Mouse (Mus musculus) intestine, embryonic 14.5 days (tissue): ENCODE data around the gene Gm5129. TPM values are rescaled to one million over a fixed set of nuclear protein-coding genes. Genes with fewer than 3 reads are reported as not detected.
"Not testable (repeated sequence)": the region's sequence is repeated elsewhere in the genome, so short reads cannot be mapped to it uniquely, and the experiment has no call there.

Experiments used
- ATAC-seq: fragments of 200-750 bp; cut with Nextera tagmentation; replicated peaks from 2 replicates; pipeline ENCODE4 v1.8.0; 2017; ENCODE audit warnings: low read depth, moderate number of reproducible peaks, moderate TSS enrichment, moderate library complexity; ENCODE audit not compliant: low FRiP score, low TSS enrichment
- DNase-seq: peaks from one replicate; pipeline ENCODE4 v3.0.0-alpha.2; 2018; ENCODE audit warnings: low spot score
- H3K27ac ChIP-seq: fragments of 300-500 bp; sonication (generic); 2 replicates; pipeline ENCODE4 v1.5.1; 2014; ENCODE audit warnings: low read depth, mild to moderate bottlenecking, control low read depth
- H3K27me3 ChIP-seq: fragments of 300-500 bp; sonication (generic); replicated peaks from 2 replicates; pipeline ENCODE4 v1.6.1; 2014; ENCODE audit warnings: low read length, control low read depth; ENCODE audit not compliant: control insufficient read depth, insufficient read depth
- H3K36me3 ChIP-seq: fragments of 300-500 bp; sonication (generic); 2 replicates; pipeline ENCODE4 v1.6.1; 2014; ENCODE audit warnings: low read length, control low read depth; ENCODE audit not compliant: control insufficient read depth, insufficient read depth
- H3K4me1 ChIP-seq: fragments of 300-500 bp; sonication (generic); replicated peaks from 2 replicates; pipeline ENCODE4 v1.6.1; 2014; ENCODE audit warnings: low read length, control low read depth, mixed read lengths; ENCODE audit not compliant: control insufficient read depth, insufficient read depth
- H3K4me2 ChIP-seq: fragments of 300-500 bp; sonication (generic); 2 replicates; pipeline ENCODE4 v1.6.1; 2014; ENCODE audit warnings: low read length
- H3K4me3 ChIP-seq: fragments of 300-500 bp; sonication (generic); 2 replicates; pipeline ENCODE4 v1.5.1; 2014; ENCODE audit warnings: low read depth, low read length, control low read depth, mixed read lengths
- H3K9ac ChIP-seq: fragments of 300-500 bp; sonication (generic); 2 replicates; pipeline ENCODE4 v1.6.1; 2014; ENCODE audit warnings: mild to moderate bottlenecking, low read length
- H3K9me3 ChIP-seq: fragments of 300-500 bp; sonication (generic); 2 replicates; pipeline ENCODE4 v1.6.1; 2016; ENCODE audit warnings: low read length, control low read depth; ENCODE audit not compliant: control insufficient read depth
- WGBS: fragments of 180-500 bp; shearing (Covaris S2); extraction: QIAGEN DNeasy Blood & Tissue Kit; methylation state at CpG from one replicate; pipeline ENCODE4 v1.1.7; 2014; 5-methylcytosine and 5-hydroxymethylcytosine counted together
- polyA plus RNA-seq: library from polyadenylated mRNA; unstranded; fragments of >200 nt; fragmentation: Nextera tagmentation; extraction: Ambion mirVana; gene quantifications from 2 replicates; pipeline ENCODE4 v1.2.1, GENCODE M21; 2014

Gene Gm5129
- polyA plus RNA-seq, 1 experiment from 2014 or later: not detected

GRCm38 (mm10) chr5:29737471-29737870 lies 1.7 kb upstream of the Gm5129 start:
- ATAC-seq: no peak
- Histone ChIP-seq H3K27me3 (no peaks in the 10 kb centered on the region), H3K27ac (no peak overlapping the region), H3K4me1 (peaks cover 14% of the 10 kb centered on the region), H3K9me3 (no peaks in the 10 kb centered on the region), H3K4me3 (0 out of 2 replicates have a peak overlapping the region, but pooled peaks have one; percentile 51), H3K9ac (no peak overlapping the region), H3K4me2 (peak overlapping the region; percentile 70), H3K36me3 (peaks cover 3% of the 10 kb centered on the region; the same call in 1 of the 2 replicates)
- DNase-seq: no peak
- 91% methylated on average over 5 of the region's 5 CpGs for WGBS

- no peaks in the 10 kb centered on the region for H3K9me3 ChIP-seq
- H3K27ac ChIP-seq: no peak overlapping the region
- H3K4me1 ChIP-seq: peaks cover 14% of the 10 kb centered on the region
- H3K36me3 ChIP-seq: no peaks in the 10 kb centered on the region
- peak overlapping the region; percentile 51 for H3K4me3 ChIP-seq
- ATAC-seq: no peak
- H3K4me2 ChIP-seq: peak overlapping the region; percentile 70
- no peak for DNase-seq
- peak overlapping the region; percentile 90 for H3K9ac ChIP-seq
- H3K27me3 ChIP-seq: no peaks in the 10 kb centered on the region
- 58% methylated on average over 9 of the region's 9 CpGs for WGBS
Observed at GRCm38 (mm10) chr5:29736942-29737341, 1.2 kb upstream of the Gm5129 start.

GRCm38 (mm10) chr5:29736073-29736900 lies 551 bp upstream of the Gm5129 start:
- whole genome bisulfite sequencing: 1% methylated on average over 46 of the region's 48 CpGs
- Histone ChIP-seq H3K27ac (peak overlapping the region; percentile 98), H3K4me2 (peak overlapping the region; percentile 70), H3K9ac (peak overlapping the region; percentile 90), H3K4me3 (peak overlapping the region; percentile 51), H3K4me1 (peaks cover 14% of the 10 kb centered on the region), H3K9me3 (no peaks in the 10 kb centered on the region), H3K27me3 (no peaks in the 10 kb centered on the region), H3K36me3 (no peaks in the 10 kb centered on the region)
- ATAC-seq (peak; percentile 65), DNase-seq (no peak)

GRCm38 (mm10) chr5:29734831-29735510 lies 765 bp downstream of the Gm5129 start:
- Histone ChIP-seq H3K36me3 (no peaks in the 10 kb centered on the region), H3K27ac (peak overlapping the region; percentile 98), H3K4me2 (peak overlapping the region; percentile 78), H3K4me1 (peaks cover 12% of the 10 kb centered on the region), H3K9me3 (no peaks in the 10 kb centered on the region), H3K9ac (peak overlapping the region; percentile 90), H3K27me3 (no peaks in the 10 kb centered on the region), H3K4me3 (peak overlapping the region; percentile 51)
- no peak for ATAC-seq
- no peak for DNase-seq
- WGBS: 45% methylated on average over 6 of the region's 6 CpGs

GRCm38 (mm10) chr5:29726070-29726469 lies 9.7 kb downstream of the Gm5129 start:
- H3K27ac ChIP-seq, DNase-seq, H3K9me3 ChIP-seq, H3K4me2 ChIP-seq, H3K4me1 ChIP-seq, H3K4me3 ChIP-seq, ATAC-seq, H3K36me3 ChIP-seq, H3K9ac ChIP-seq, H3K27me3 ChIP-seq: not testable (repeated sequence)
- 86% methylated on average over 5 of the region's 5 CpGs for WGBS

- H3K36me3 ChIP-seq: no peaks in the 10 kb centered on the region
- ATAC-seq: no peak
- WGBS: 81% methylated on average over 2 of the region's 2 CpGs
Observed at GRCm38 (mm10) chr5:29725369-29725768, 10.4 kb downstream of the Gm5129 start.

GRCm38 (mm10) chr5:29721159-29721558 lies 14.6 kb downstream of the Gm5129 start:
- H3K9ac ChIP-seq: no peak overlapping the region
- no peak for ATAC-seq
- H3K9me3 ChIP-seq: no peaks in the 10 kb centered on the region
- no peak overlapping the region for H3K4me2 ChIP-seq
- DNase-seq: no peak
- H3K36me3 ChIP-seq: no peaks in the 10 kb centered on the region
- 29% methylated on average over 1 of the region's 1 CpGs for WGBS
- no peaks in the 10 kb centered on the region for H3K4me1 ChIP-seq
- H3K4me3 ChIP-seq: no peak overlapping the region
- H3K27ac ChIP-seq: no peak overlapping the region
- H3K27me3 ChIP-seq: no peaks in the 10 kb centered on the region

More at GRCm38 (mm10) chr5:29725369-29725768, 10.4 kb downstream of the Gm5129 start:
- Histone ChIP-seq H3K9ac (no peak overlapping the region), H3K4me3 (no peak overlapping the region), H3K27ac (no peak overlapping the region), H3K9me3 (no peaks in the 10 kb centered on the region), H3K27me3 (no peaks in the 10 kb centered on the region), H3K4me2 (no peak overlapping the region), H3K4me1 (no peaks in the 10 kb centered on the region)
- DNase-seq: no peak

GRCm38 (mm10) chr5:29712906-29713305 lies 22.8 kb downstream of the Gm5129 start:
- no peak overlapping the region for H3K4me3 ChIP-seq
- no peak for DNase-seq
- no peaks in the 10 kb centered on the region for H3K27me3 ChIP-seq
- ATAC-seq: no peak
- H3K9me3 ChIP-seq: no peaks in the 10 kb centered on the region
- 41% methylated on average over 1 of the region's 1 CpGs for WGBS
- no peak overlapping the region for H3K27ac ChIP-seq
- H3K9ac ChIP-seq: no peak overlapping the region
- H3K36me3 ChIP-seq: no peaks in the 10 kb centered on the region
- no peaks in the 10 kb centered on the region for H3K4me1 ChIP-seq
- H3K4me2 ChIP-seq: no peak overlapping the region
